Mouse (Mus musculus) G1E (cell line): ENCODE measurements at regions not wholly inside any gene's neighbourhood (a gene's known extent, or its start where the extent isn't known, plus 50 kb on each side); places are given as distances from the start of the nearest gene placed in this dataset.

ENCODE experiments used
- ATAC-seq: 2 replicates; pipeline ENCODE4 v1.8.0; 2016; ENCODE audit warnings: mild to moderate bottlenecking; ENCODE audit not compliant: insufficient number of reproducible peaks, poor library complexity, low FRiP score, severe bottlenecking; ENCODE audit errors: extremely low read depth
- DNase-seq: peaks from one replicate; pipeline ENCODE4 v3.0.0; 2012; ENCODE audit warnings: low spot score
- H3K27me3 ChIP-seq: 2 replicates; pipeline ENCODE4 v1.6.1; 2012; ENCODE audit warnings: mild to moderate bottlenecking, low read length, inconsistent platforms; ENCODE audit not compliant: insufficient read depth
- H3K36me3 ChIP-seq: replicated peaks from 2 replicates; pipeline ENCODE3; 2012; ENCODE audit warnings: mild to moderate bottlenecking, inconsistent platforms
- H3K4me1 ChIP-seq: 2 replicates; pipeline ENCODE4 v1.6.1; 2012; ENCODE audit warnings: low read depth, low read length, inconsistent platforms, mixed read lengths; ENCODE audit not compliant: insufficient read depth
- H3K4me3 ChIP-seq: 2 replicates; pipeline ENCODE4 v1.5.1; 2012; ENCODE audit warnings: low read depth, mild to moderate bottlenecking, inconsistent platforms, low read length, moderate library complexity, mixed read lengths
- H3K9me3 ChIP-seq: replicated peaks from 2 replicates; pipeline ENCODE4 v1.6.1; 2012; ENCODE audit warnings: inconsistent platforms
- CTCF ChIP-seq: IDR thresholded peaks from 2 replicates; pipeline ENCODE4 v1.5.1; 2012; ENCODE audit warnings: low read depth, low read length, inconsistent platforms, mixed read lengths
- GATA1 ChIP-seq: IDR thresholded peaks from 2 replicates; pipeline ENCODE4 v1.6.1; 2012; ENCODE audit warnings: borderline replicate concordance, low read length, inconsistent platforms, mixed read lengths
- GATA2 ChIP-seq: IDR thresholded peaks from 2 replicates; pipeline ENCODE4 v1.6.1; 2012; ENCODE audit warnings: low read depth, low read length, inconsistent platforms, borderline replicate concordance
- POLR2AphosphoS5 ChIP-seq: IDR thresholded peaks from 2 replicates; pipeline ENCODE4 v1.6.1; 2012; ENCODE audit warnings: low read depth, low read length, inconsistent platforms; ENCODE audit not compliant: insufficient replicate concordance
- TAL1 ChIP-seq: conservative IDR thresholded peaks from 2 replicates; pipeline ENCODE4 v1.6.1; 2012; ENCODE audit warnings: low read depth, low read length, inconsistent platforms, mixed read lengths

GRCm38 (mm10) chr10:45763160-45763955 lies 185.7 kb downstream of the Hace1 start:
- Histone ChIP-seq H3K4me1 (no peaks in the 10 kb centered on the region), H3K36me3 (no peaks in the 10 kb centered on the region), H3K4me3 (no peak overlapping the region), H3K9me3 (no peaks in the 10 kb centered on the region), H3K27me3 (no peaks in the 10 kb centered on the region)
- DNase-seq = no peak
- ATAC-seq = no peak
- TF ChIP-seq GATA2 (no peak), GATA1 (no peak), CTCF (no peak), TAL1 (no peak), POLR2AphosphoS5 (no peak)

GRCm38 (mm10) chr10:45779720-45780119 lies 202.1 kb downstream of the Hace1 start:
- Histone ChIP-seq H3K4me3 (no peak overlapping the region), H3K4me1 (no peaks in the 10 kb centered on the region), H3K9me3 (no peaks in the 10 kb centered on the region), H3K27me3 (0 out of 2 replicates have a peak, but pooled peaks cover 3% of the 10 kb centered on the region), H3K36me3 (no peaks in the 10 kb centered on the region)
- no peak for DNase-seq
- ATAC-seq = no peak
- no peak for TF ChIP-seq TAL1
- TF ChIP-seq GATA1 = no peak
- no peak for TF ChIP-seq GATA2
- TF ChIP-seq POLR2AphosphoS5 = no peak
- TF ChIP-seq CTCF = no peak

- Histone ChIP-seq H3K36me3 (no peaks in the 10 kb centered on the region), H3K27me3 (0 out of 2 replicates have a peak, but pooled peaks cover 3% of the 10 kb centered on the region), H3K4me1 (no peaks in the 10 kb centered on the region), H3K9me3 (no peaks in the 10 kb centered on the region), H3K4me3 (no peak overlapping the region)
- DNase-seq = no peak
- TF ChIP-seq GATA1 (no peak), GATA2 (no peak), POLR2AphosphoS5 (no peak), CTCF (no peak), TAL1 (no peak)
- no peak for ATAC-seq
Measured at GRCm38 (mm10) chr10:45783026-45783425, 205.4 kb downstream of the Hace1 start.

- no peak for ATAC-seq
Measured at GRCm38 (mm10) chr10:45783461-45784149, 206.0 kb downstream of the Hace1 start.

GRCm38 (mm10) chr10:45784150-45784479 lies 206.5 kb downstream of the Hace1 start:
- TF ChIP-seq TAL1 = no peak
- TF ChIP-seq POLR2AphosphoS5 = no peak
- TF ChIP-seq GATA2 = no peak
- TF ChIP-seq GATA1 = no peak
- TF ChIP-seq CTCF = no peak
- ATAC-seq = no peak

More at GRCm38 (mm10) chr10:45783461-45784149, 206.0 kb downstream of the Hace1 start:
- no peak overlapping the region for H3K4me3 ChIP-seq
- no peaks in the 10 kb centered on the region for H3K36me3 ChIP-seq
- DNase-seq = no peak
- H3K4me1 ChIP-seq = no peaks in the 10 kb centered on the region
- 0 out of 2 replicates have a peak, but pooled peaks cover 3% of the 10 kb centered on the region for H3K27me3 ChIP-seq
- no peaks in the 10 kb centered on the region for H3K9me3 ChIP-seq
- no peak for TF ChIP-seq TAL1
- TF ChIP-seq GATA2 = no peak
- TF ChIP-seq GATA1 = no peak
- TF ChIP-seq CTCF = no peak
- TF ChIP-seq POLR2AphosphoS5 = no peak

GRCm38 (mm10) chr10:45784575-45784974 lies 206.9 kb downstream of the Hace1 start:
- Histone ChIP-seq H3K36me3 (no peaks in the 10 kb centered on the region), H3K9me3 (no peaks in the 10 kb centered on the region), H3K27me3 (0 out of 2 replicates have a peak, but pooled peaks cover 3% of the 10 kb centered on the region), H3K4me1 (no peaks in the 10 kb centered on the region), H3K4me3 (no peak overlapping the region)
- ATAC-seq (no peak), DNase-seq (no peak)
- no peak for TF ChIP-seq TAL1
- TF ChIP-seq GATA2 = no peak
- TF ChIP-seq GATA1 = no peak
- no peak for TF ChIP-seq POLR2AphosphoS5
- no peak for TF ChIP-seq CTCF

More at GRCm38 (mm10) chr10:45784150-45784479, 206.5 kb downstream of the Hace1 start:
- Histone ChIP-seq H3K27me3 (0 out of 2 replicates have a peak, but pooled peaks cover 3% of the 10 kb centered on the region), H3K4me1 (no peaks in the 10 kb centered on the region), H3K36me3 (no peaks in the 10 kb centered on the region), H3K4me3 (no peak overlapping the region), H3K9me3 (no peaks in the 10 kb centered on the region)
- no peak for DNase-seq
